Mouse (Mus musculus): ENCODE results near the gene Dgcr8.
"Not testable (repeated sequence)": the region's sequence is repeated elsewhere in the genome, so short reads cannot be mapped to it uniquely, and the experiment has no call there.

Gene Dgcr8

DNA sequence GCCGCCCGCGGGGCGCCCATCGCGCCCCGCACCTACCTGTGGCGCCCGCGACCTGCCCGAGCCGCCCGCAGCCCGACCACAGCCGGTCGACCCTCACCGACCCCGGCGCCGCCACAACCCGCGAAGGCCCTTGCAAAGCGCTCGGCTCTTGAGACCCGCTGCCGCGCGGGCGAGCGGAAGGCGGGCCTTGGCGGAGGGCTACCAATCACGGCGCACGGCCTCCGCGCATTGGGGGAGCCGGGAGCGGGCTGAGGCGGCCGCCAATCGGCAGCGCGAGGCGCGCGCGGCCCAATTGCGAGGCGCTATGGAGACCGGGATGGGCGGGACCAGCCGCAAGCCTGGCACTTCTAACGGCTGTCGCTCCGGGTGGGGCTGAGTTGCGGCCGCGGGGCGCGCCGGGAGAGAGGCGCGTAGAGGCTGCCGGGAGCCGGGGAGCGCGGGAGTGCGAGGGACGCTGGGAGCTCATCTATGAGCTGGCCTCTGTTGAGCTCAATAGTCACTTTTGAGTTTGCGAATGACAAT lies at the start of gene Dgcr8:
TSS of gene Dgcr8 (minus strand) at position 180 of the 522 bp plus-strand sequence.
- DNase-seq = peak; percentile 100

DNA sequence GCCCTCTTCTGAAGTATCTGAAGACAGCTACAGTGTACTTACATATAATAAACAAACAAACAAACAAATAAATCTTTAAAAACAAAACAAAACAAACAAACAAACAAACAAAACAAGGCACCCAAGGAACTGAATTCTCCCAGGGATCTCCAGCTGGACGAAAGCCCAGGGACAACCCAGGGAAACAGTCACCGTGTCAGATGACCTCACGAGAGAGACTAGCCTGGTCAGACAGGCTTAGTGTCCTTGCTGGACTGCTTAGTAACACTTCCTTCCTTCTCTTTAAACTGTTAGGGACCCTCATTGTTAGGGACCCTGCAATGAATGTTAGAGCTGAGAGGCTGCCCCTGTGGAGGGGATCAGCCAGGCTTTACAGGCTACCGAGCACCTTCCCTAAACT lies 48.2 kb upstream of the Dgcr8 start:
- DNase-seq = no peak

- DNase-seq = no peak
Measured at GRCm38 (mm10) chr16:18335981-18336380, 46.9 kb upstream of the Dgcr8 start.

GRCm38 (mm10) chr16:18333976-18334375 lies 44.9 kb upstream of the Dgcr8 start:
- DNase-seq = no peak

- DNase-seq = no peak
Measured at GRCm38 (mm10) chr16:18328524-18328923, 39.5 kb upstream of the Dgcr8 start.

DNA sequence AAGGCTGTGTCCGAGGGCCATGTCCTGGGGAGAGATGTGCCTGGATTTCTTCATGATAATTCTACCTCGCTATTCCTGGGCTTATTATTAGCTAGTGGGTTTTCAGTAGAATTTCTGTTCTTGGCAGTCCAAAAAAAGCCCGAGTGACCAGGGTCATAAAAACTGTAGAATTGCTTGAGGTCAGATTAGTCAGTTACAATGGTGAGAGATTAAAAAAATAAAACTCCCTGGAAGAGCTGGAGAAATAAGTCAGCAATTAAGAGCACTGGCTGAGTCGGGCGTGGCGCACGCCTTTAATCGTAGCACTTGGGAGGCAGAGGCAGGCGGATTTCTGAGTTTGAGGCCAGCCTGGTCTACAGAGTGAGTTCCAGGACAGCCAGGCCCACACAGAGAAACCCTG lies 38.9 kb upstream of the Dgcr8 start:
- DNase-seq = no peak

DNA sequence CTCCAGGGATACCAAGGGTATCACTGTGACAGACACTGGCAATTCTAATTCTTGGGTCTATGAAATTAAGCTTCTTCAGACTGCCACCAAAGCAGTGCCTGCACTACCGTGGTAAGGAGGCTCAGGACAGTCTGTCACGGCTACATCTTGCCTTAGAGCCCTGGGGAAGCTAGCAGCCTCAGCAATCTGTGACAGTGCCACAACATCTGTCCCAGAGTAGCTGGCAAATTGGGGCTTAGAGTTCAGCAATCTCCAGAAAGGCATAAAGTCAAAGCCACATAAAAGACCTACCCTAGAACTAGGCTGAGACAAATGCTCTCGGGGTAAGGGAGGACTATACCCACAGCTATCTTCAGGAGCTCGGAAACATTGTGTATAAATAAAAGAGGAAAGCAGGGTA lies 36.7 kb upstream of the Dgcr8 start:
- DNase-seq = no peak

DNA sequence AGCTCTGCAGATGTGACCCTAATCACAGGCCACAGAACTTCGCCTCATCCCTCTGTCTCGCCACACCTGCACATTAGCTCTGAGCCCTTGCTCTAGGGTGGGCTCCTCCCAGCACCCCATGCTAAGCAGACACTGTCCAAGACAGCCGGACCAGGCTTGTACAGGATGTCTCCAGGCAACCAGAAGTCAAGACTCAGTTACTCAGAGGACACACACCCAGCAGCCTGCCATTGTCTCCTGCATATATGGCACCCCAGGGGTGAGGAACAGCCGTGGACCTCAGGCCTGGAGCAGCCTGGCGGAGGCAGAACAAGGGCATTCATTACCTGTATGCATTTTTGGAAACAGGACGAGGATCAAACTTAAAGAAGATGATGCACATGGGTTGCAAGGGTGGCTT lies 35.0 kb upstream of the Dgcr8 start:
- no peak for DNase-seq

- DNase-seq = no peak
Measured at GRCm38 (mm10) chr16:18323460-18323859, 34.4 kb upstream of the Dgcr8 start.

DNA sequence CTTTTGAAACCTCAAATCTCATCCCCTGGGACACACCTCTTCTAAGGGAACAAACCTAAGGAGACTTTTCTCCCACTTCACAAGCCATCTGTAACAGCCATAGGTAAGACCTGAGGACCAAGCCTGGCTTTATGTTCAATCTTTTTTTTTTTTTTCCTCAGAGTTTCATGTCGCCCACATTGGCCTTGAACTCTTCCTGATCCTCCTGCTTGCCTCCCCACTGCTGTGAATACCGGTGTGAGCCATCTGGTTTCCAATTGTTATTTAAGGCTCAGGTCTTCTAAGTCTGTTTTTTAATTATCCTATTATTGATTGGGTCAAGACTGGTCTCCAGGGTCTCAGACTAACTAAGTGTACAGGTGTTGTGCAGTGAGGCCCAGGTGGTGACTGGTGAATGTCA lies 32.4 kb upstream of the Dgcr8 start:
- DNase-seq = no peak

DNA sequence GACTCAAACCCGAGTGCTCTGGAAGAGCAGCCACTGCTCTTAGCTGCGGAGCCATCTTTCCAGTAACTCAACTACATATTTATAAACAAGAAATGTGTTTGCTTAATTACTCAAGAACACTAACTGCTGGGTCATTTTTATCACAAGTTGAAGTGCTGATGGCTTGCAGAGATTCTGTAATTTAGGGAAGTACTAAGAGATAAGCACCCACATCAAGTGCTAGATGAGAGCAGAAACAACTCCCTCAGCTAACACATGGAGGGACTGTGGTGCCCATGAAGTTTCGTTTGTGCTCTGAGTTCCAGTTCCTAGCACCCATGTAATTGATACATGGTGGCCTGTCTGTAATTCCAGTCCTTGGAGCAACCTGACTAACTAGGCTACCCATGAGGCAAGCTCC lies 29.9 kb upstream of the Dgcr8 start:
- no peak for DNase-seq

DNA sequence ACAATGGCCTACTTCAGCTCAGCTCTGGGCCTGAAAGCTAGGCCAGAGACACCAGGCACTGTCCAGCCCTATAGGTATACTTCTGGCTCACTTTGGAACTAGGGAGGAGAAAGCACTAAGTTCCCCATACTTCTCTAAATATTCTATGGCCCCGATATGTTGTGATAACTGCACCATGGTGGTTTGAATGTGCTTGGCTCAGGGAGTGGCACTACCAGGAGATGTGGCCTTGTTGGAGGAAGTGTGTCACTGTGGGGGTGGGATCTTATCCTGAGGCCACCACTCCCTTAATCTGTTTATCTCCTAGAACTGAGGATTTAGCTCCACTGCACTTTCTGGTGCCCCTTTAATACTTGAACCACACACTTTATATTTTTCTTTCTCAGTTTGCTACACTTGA lies 19.1 kb upstream of the Dgcr8 start:
- DNase-seq = no peak

- not testable (repeated sequence) for DNase-seq
Measured at GRCm38 (mm10) chr16:18289614-18290013, 568 bp upstream of the Dgcr8 start.

- DNase-seq = no peak
Measured at GRCm38 (mm10) chr16:18288581-18289061, 425 bp downstream of the Dgcr8 start.

DNA sequence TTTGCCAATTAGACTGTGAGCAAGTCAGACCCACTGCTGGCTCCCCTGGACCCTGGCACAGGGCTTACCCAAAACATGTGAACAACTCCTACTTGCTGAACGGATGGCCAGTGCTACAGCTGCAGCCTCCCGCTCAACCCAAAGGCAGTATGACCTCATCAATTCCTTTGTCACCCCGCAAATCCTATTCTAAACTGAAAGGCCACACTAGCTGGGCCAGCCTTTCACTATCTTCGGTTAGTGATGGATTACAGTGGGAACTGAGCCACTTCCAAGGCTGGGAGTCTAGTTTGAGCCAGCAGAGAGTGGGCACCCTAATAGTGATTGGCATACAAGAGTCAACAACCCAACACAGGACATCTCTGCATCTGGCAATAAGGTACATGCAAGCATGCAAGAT lies 880 bp downstream of the Dgcr8 start:
- DNase-seq = peak; percentile 39

DNA sequence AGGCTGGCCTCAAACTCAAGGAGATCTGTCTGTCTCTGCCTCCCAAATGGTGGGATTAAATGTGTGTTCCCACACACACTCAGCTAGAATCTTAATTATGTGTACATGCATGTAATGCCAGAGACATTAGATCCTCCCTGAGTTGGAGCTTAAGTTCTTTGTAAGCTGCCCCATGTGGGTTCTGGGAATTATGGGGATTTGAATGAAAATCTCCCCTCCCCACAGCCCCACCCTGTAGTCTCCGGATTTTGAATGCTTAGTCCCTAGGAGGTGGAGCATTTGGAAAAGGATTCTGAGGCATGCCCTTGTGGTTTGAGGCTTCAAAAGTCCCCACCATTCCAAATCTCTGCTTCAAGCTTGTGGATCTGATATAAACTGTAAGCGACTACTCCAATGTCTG lies 13.9 kb downstream of the Dgcr8 start:
- DNase-seq = no peak

DNA sequence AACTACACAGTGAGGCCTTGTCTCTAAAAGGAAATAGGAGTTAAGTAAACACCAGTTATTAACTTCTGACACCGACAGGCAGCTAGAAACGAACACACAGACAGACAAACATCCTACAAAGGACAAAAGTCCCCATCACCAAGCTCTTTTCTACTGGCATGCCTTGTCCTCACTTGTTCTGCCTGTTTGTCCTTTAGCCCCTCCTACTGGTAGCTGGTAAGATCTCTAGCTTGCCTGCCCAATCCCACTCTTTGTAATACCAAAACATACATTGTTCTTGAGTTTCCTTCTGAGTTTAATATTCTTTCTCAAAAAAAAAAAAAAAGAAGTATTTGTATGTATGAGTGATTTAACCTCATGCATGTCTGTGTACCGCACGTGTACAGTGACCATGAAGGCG lies 20.9 kb downstream of the Dgcr8 start:
- DNase-seq = no peak

DNA sequence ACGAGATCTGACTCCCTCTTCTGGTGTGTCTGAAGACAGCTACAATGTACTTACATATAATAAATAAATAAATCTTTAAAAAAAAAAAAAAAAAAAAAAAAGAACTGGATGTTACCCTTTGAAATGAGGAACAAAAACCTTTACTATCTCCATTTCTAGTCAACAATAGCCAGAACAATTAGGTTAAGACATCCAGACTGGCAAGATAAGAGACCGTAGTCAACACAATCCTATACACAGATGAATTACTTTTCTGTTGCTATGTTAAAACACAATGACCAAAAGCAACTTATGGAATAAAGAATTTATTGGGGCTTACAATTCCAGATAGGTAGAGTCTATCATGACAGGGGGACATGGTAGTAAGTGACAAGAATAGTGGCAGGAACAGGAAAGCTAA lies 24.0 kb downstream of the Dgcr8 start:
- no peak for DNase-seq

GRCm38 (mm10) chr16:18258221-18258620 lies 30.8 kb downstream of the Dgcr8 start, which contains the start of gene Gm49776:
Gm49776 (minus strand) TSS chr16:18258321.
- DNase-seq = no peak

DNA sequence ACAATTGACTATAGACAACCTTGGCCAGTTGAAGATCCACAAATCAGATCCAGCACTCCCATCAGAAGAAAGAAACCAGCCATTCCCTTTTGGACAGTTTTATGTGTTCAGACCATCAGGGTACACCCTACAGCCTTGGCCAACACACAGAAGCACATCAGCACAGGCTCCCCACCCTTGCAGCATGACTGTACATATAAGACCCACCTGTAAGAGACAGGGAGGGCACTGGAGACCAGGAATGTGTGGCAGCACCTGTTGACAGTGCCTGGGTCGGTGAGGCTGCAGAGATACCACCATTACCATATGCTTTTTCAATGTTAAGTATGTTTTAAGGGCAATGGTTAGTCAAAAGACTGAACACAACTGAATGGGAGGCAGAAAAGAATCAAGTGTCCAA lies 35.2 kb downstream of the Dgcr8 start:
- no peak for DNase-seq

DNA sequence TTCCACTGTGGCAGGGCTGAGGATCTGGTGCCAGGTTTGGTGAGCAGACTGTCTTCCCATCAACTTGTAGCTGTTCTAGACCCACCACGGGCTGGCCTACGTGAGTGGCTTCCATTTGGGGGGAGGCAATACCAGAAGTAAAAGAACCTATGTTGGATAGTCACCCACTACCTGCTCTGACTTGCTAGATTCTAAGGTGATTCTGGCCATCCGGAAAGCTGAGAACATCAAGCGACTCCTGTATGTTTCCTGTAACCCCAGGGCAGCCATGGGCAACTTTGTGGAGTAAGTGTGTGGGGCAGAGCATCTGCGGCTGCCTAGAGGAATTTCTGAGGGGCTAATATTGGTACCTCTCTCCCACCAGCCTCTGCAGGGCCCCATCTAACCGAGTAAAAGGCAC lies 36.3 kb downstream of the Dgcr8 start:
- no peak for DNase-seq

- DNase-seq = no peak
Measured at GRCm38 (mm10) chr16:18250828-18251790, 37.9 kb downstream of the Dgcr8 start.

GRCm38 (mm10) chr16:18250231-18250630 lies 38.8 kb downstream of the Dgcr8 start:
- no peak for DNase-seq

DNA sequence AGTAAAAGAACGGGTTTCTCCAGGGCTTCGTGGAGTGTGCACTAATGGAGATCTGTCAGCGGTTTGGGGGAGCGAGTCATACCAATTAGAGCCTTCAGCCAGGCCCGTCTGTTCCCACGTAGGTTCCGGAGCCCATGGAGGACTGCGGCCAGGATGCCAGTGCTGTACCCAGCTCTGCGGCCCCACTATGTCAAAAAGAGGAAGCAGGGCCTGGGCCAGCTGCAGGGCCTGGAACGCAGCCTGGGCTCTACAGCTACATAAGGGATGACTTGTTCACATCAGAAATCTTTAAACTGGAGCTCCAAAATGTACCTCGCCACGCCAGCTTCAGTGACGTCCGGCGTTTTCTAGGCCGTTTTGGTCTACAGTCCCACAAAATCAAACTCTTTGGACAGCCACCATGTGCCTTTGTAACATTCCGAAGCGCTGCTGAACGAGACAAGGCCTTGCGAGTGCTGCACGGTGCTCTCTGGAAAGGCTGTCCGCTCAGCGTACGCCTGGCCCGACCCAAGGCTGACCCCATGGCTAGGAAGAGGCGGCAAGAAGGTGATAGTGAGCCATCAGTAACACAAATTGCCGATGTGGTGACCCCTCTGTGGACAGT lies 39.6 kb downstream of the Dgcr8 start:
- DNase-seq = peak; percentile 36

Measured in embryo, embryonic 11 days (tissue).